Comparison of ENCODE assay signal across 13 mouse cellular contexts in the genomic region with DNA sequence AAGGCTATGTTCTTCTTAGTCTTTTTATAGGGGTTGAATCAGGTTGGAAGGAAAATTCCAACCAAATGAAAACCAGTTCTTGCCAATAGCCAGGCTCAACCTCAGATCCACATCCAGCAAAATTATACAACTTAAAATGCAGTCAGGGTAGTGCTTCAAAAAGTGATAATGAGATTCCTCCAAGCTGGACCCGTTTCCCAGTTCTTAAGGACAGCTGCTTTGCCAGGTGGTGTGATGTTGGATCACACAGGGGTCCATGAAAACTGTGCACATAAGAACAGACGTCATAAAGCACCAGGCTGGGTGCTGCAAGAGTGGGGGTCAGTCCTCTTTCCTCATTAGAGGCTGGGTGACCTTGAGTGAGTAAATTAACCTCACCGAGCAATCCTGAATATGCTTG.
A peak's percentile ranks its signal among the peaks of the same experiment; 100 is the strongest.
DNase-seq lines count a peak whose midpoint lies in the region; ATAC-seq and TF ChIP-seq lines count a peak whose summit lies in the region.
"Had no signal": no experiment of that assay in that cellular context is flagged by ENCODE, and none has a peak within 500 bp of the region (broad histone marks: within the 10 kb centered on the region; RNA-seq: fewer than 3 reads in every experiment).

No protein-coding gene starts in this region.

- H3K27me3 ChIP-seq in forebrain, embryonic 12.5 days: no peaks in the 10 kb centered on the region
- H3K27me3 ChIP-seq in forebrain, embryonic 10.5 days (ENCODE audit: poor library complexity, severe bottlenecking): no peaks in the 10 kb centered on the region
- H3K27me3 ChIP-seq in hindbrain, postnatal 0 days (ENCODE audit: insufficient read depth, low read length): no peaks in the 10 kb centered on the region
- no peaks in the 10 kb centered on the region for H3K27me3 ChIP-seq in thymus, adult 2 months (ENCODE audit: control insufficient read depth, insufficient read depth, low read length)
- H3K27me3 ChIP-seq: limb, embryonic 15.5 days had no signal

- 59% methylated on average over 3 of the region's 3 CpGs for WGBS in forebrain, embryonic 12.5 days
- WGBS in forebrain, embryonic 10.5 days: 63% methylated on average over 3 of the region's 3 CpGs
- WGBS in hindbrain, postnatal 0 days: 46% methylated on average over 3 of the region's 3 CpGs
- WGBS in thymus, adult 2 months: 76% methylated on average over 3 of the region's 3 CpGs

- H3K27ac ChIP-seq in forebrain, embryonic 12.5 days: no peak overlapping the region
- no peak overlapping the region for H3K27ac ChIP-seq in forebrain, embryonic 10.5 days
- H3K27ac ChIP-seq in left cerebral cortex, adult 2 months: peak overlapping the region; percentile 37
- no peak overlapping the region for H3K27ac ChIP-seq in hindbrain, postnatal 0 days
- no peak overlapping the region for H3K27ac ChIP-seq in thymus, adult 2 months (ENCODE audit: control insufficient read depth, insufficient read depth, low read length)
- H3K27ac ChIP-seq: limb, embryonic 15.5 days had no signal

- intact Hi-C loops in left cerebral cortex, adult 2 months (cut with DNase I): loop anchor here (2.0 kb wide), 1 partner anchor 37 kb away; no protein-coding TSS in a partner anchor

- no peak for TF ChIP-seq CTCF in left cerebral cortex, adult 2 months (IDR thresholded peaks at IDR 0.05)
- no peak for TF ChIP-seq CTCF in hindbrain, postnatal 0 days (IDR thresholded peaks at IDR 0.05; ENCODE audit: low read depth)
- no peak for TF ChIP-seq CTCF in thymus, adult 2 months (IDR thresholded peaks at IDR 0.05; ENCODE audit: borderline replicate concordance, control insufficient read depth, extremely low read depth, insufficient read depth, low read length, poor library complexity)

- DNase-seq in forebrain, embryonic 10.5 days (ENCODE audit: extremely low spot score, low spot score): no peak
- peak; percentile 29 to 37 for DNase-seq in frontal cortex, postnatal 14 days (ENCODE audit: low spot score in 2 of 2)
- DNase-seq in left cerebral cortex, adult 2 months (ENCODE audit: extremely low spot score in 1 of 2, low spot score in 2 of 2): peak; percentile 9 to 45
- DNase-seq in right cerebral cortex, postnatal 25 days: peak; percentile 62
- no peak for DNase-seq in hindbrain, postnatal 0 days (ENCODE audit: low spot score)
- DNase-seq in cerebellum, adult 18-20 months: no peak
- DNase-seq in thymus, adult 2 months: no peak
- DNase-seq: adrenal gland, postnatal 10 days; cerebellum, adult 2 months; kidney, postnatal 14 days; lung, embryonic 14.5 days had no signal

- ATAC-seq in forebrain, embryonic 12.5 days (ENCODE audit: low FRiP score): peak; percentile 65; the same call in 1 of the 2 replicates
- ATAC-seq in hindbrain, postnatal 0 days: no peak

- no peak for TF ChIP-seq POLR2A in thymus, adult 2 months (IDR thresholded peaks at IDR 0.05; ENCODE audit: control insufficient read depth, extremely low read depth, insufficient read depth, low read length, poor library complexity)

- no peak overlapping the region for H3K4me3 ChIP-seq in forebrain, embryonic 12.5 days (replicated peaks)
- H3K4me3 ChIP-seq in forebrain, embryonic 10.5 days: no peak overlapping the region
- H3K4me3 ChIP-seq in left cerebral cortex, adult 2 months: no peak overlapping the region
- no peak overlapping the region for H3K4me3 ChIP-seq in hindbrain, postnatal 0 days (ENCODE audit: low read length)
- no peak overlapping the region for H3K4me3 ChIP-seq in thymus, adult 2 months (ENCODE audit: control insufficient read depth, insufficient read depth, low read length)
- H3K4me3 ChIP-seq: limb, embryonic 15.5 days had no signal

- H3K9ac ChIP-seq in forebrain, embryonic 12.5 days: no peak overlapping the region
- H3K9ac ChIP-seq in hindbrain, postnatal 0 days (replicated peaks; ENCODE audit: low read length): no peak overlapping the region
- H3K9ac ChIP-seq: limb, embryonic 15.5 days; lung, embryonic 14.5 days had no signal

- no peaks in the 10 kb centered on the region for H3K9me3 ChIP-seq in forebrain, embryonic 12.5 days
- no peaks in the 10 kb centered on the region for H3K9me3 ChIP-seq in forebrain, embryonic 10.5 days
- H3K9me3 ChIP-seq in hindbrain, postnatal 0 days (ENCODE audit: low read length): no peaks in the 10 kb centered on the region
- H3K9me3 ChIP-seq: limb, embryonic 15.5 days had no signal

- H3K4me2 ChIP-seq in forebrain, embryonic 12.5 days: no peak overlapping the region
- H3K4me2 ChIP-seq in hindbrain, postnatal 0 days (ENCODE audit: low read depth, low read length): no peak overlapping the region
- H3K4me2 ChIP-seq: limb, embryonic 15.5 days; lung, embryonic 14.5 days had no signal

- H3K4me1 ChIP-seq in forebrain, embryonic 12.5 days: no peaks in the 10 kb centered on the region
- no peaks in the 10 kb centered on the region for H3K4me1 ChIP-seq in forebrain, embryonic 10.5 days
- no peaks in the 10 kb centered on the region for H3K4me1 ChIP-seq in hindbrain, postnatal 0 days (ENCODE audit: insufficient read depth, low read length)
- no peaks in the 10 kb centered on the region for H3K4me1 ChIP-seq in thymus, adult 2 months (replicated peaks; ENCODE audit: control insufficient read depth, insufficient read depth, low read length)
- H3K4me1 ChIP-seq: limb, embryonic 15.5 days had no signal

- H3K36me3 ChIP-seq in forebrain, embryonic 12.5 days (replicated peaks): no peaks in the 10 kb centered on the region
- no peaks in the 10 kb centered on the region for H3K36me3 ChIP-seq in forebrain, embryonic 10.5 days (replicated peaks)
- H3K36me3 ChIP-seq in hindbrain, postnatal 0 days (ENCODE audit: insufficient read depth, low read length): no peaks in the 10 kb centered on the region
- H3K36me3 ChIP-seq in thymus, adult 2 months (ENCODE audit: control insufficient read depth, insufficient read depth, low read length): no peaks in the 10 kb centered on the region
- H3K36me3 ChIP-seq: limb, embryonic 15.5 days had no signal

Comparison
In these comparisons a context has a peak if more than half of its experiments do, and no peak if none do; other contexts are left out.
1. DNase-seq: peak in frontal cortex, postnatal 14 days (2 of 2), left cerebral cortex, adult 2 months (2 of 2) and right cerebral cortex, postnatal 25 days (single experiment); none in forebrain, embryonic 10.5 days (single experiment), hindbrain, postnatal 0 days (single experiment), cerebellum, adult 18-20 months (0 of 2) and thymus, adult 2 months (single experiment).